Mouse (Mus musculus) right cerebral cortex, postnatal 10 days (tissue): ENCODE data around the gene Pgf.

Source experiments
- DNase-seq, 2 experiments: peaks; one replicate each; pipeline ENCODE4 v3.0.0; 2021; ENCODE audit warnings: low spot score in 2 of 2

Gene Pgf

GRCm38 (mm10) chr12:85177740-85178239, at the start of gene Pgf:
Gene Pgf, minus strand, starts transcription at chr12:85177790.
- no peak for DNase-seq

- DNase-seq: no peak
Observed at GRCm38 (mm10) chr12:85227227-85227626, 49.6 kb upstream of the Pgf start.

GRCm38 (mm10) chr12:85219905-85220290, 42.3 kb upstream of the Pgf start:
- DNase-seq: peak in 1 of 2 experiments; percentile 42

- peak; percentile 99 for DNase-seq
Observed at GRCm38 (mm10) chr12:85219236-85219904, 41.8 kb upstream of the Pgf start, which contains the start of gene Eif2b2. Gene Eif2b2, plus strand, starts transcription at chr12:85219481.

GRCm38 (mm10) chr12:85217733-85218310, 40.2 kb upstream of the Pgf start:
- no peak for DNase-seq

GRCm38 (mm10) chr12:85215031-85215430, 37.4 kb upstream of the Pgf start:
- no peak for DNase-seq

- DNase-seq: no peak
Observed at GRCm38 (mm10) chr12:85208687-85209199, 31.2 kb upstream of the Pgf start.

- DNase-seq: no peak
Observed at GRCm38 (mm10) chr12:85205425-85205824, 27.8 kb upstream of the Pgf start.

- no peak for DNase-seq
Observed at GRCm38 (mm10) chr12:85204105-85204504, 26.5 kb upstream of the Pgf start.

- no peak for DNase-seq
Observed at GRCm38 (mm10) chr12:85203699-85204098, 26.1 kb upstream of the Pgf start.

GRCm38 (mm10) chr12:85202191-85202590, 24.6 kb upstream of the Pgf start:
- no peak for DNase-seq

GRCm38 (mm10) chr12:85201830-85202147, 24.2 kb upstream of the Pgf start:
- DNase-seq: no peak

- peak in 1 of 2 experiments; percentile 41 for DNase-seq
Observed at GRCm38 (mm10) chr12:85200929-85201829, 23.6 kb upstream of the Pgf start.

- no peak for DNase-seq
Observed at GRCm38 (mm10) chr12:85199954-85200353, 22.4 kb upstream of the Pgf start.

GRCm38 (mm10) chr12:85197936-85198335, 20.3 kb upstream of the Pgf start:
- DNase-seq: no peak

- no peak for DNase-seq
Observed at GRCm38 (mm10) chr12:85197371-85197770, 19.8 kb upstream of the Pgf start.

- DNase-seq: no peak
Observed at GRCm38 (mm10) chr12:85196191-85196590, 18.6 kb upstream of the Pgf start.

- no peak for DNase-seq
Observed at GRCm38 (mm10) chr12:85195086-85195485, 17.5 kb upstream of the Pgf start.

- peak; percentile 77 to 79 for DNase-seq
Observed at GRCm38 (mm10) chr12:85194623-85195018, 17.0 kb upstream of the Pgf start.

- DNase-seq: no peak
Observed at GRCm38 (mm10) chr12:85193923-85194622, 16.5 kb upstream of the Pgf start.

- DNase-seq: no peak
Observed at GRCm38 (mm10) chr12:85193146-85193545, 15.6 kb upstream of the Pgf start.
